Mouse (Mus musculus) layer of hippocampus, adult 2 months (tissue): ENCODE data around the gene D130052B06Rik. TPM values are rescaled to one million over a fixed set of nuclear protein-coding genes. Genes with fewer than 3 reads are reported as not detected.

Experiments used
- DNase-seq, 2 experiments: peaks; one replicate each; pipeline ENCODE4 v3.0.0; 2022; ENCODE audit warnings: low spot score in 2 of 2
- H3K27ac ChIP-seq: fragments of 200-600 bp; 2 replicates; pipeline ENCODE4 v1.8.1; 2022
- H3K4me3 ChIP-seq: fragments of 200-600 bp; 2 replicates; pipeline ENCODE4 v1.8.1; 2022; ENCODE audit warnings: mild to moderate bottlenecking
- CTCF ChIP-seq: fragments of 200-600 bp; conservative IDR thresholded peaks from 2 replicates; pipeline ENCODE4 v1.8.1; 2022; ENCODE audit warnings: antibody characterized with exemption, mild to moderate bottlenecking, moderate library complexity
- total RNA-seq, 2 experiments: library from RNA; stranded (reverse); gene quantifications; 2 replicates each; pipeline ENCODE4 v1.2.3; 2021

The D130052B06Rik gene
- total RNA-seq, 2 experiments from 2014 or later: not detected

DNA sequence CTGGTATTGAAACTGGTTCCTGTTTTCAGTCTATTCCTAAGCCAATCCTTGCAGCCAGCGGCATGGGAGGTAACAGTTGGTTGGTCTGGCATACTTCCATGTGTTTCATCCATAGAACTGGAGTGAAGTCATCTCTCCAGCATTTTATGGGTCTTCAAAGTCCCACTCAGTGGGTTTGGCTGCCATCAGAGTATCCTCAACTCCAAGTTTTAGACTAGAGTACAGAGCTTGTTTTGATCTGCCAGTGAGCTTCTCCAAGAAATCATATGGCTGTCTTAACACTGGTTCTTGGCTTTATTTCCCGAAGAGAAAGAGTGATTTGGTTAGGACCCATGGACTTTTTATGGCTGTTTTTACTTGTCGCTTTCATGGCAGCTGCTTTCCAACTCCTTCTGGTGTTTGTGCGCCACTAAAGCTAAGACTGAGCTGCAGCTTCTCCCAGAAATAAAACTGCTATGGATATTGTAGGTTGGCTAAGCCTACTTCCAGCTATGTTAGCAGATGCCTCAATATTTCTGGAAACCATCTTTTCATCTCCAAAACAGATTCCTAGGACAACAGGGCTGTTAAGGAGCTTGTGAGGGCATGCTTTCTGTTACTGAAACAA, 28.1 kb downstream of the D130052B06Rik start:
- peak in 1 of 2 experiments; percentile 13 for DNase-seq
- Histone ChIP-seq H3K4me3 (no peak overlapping the region), H3K27ac (no peak overlapping the region)
- no peak for TF ChIP-seq CTCF

DNA sequence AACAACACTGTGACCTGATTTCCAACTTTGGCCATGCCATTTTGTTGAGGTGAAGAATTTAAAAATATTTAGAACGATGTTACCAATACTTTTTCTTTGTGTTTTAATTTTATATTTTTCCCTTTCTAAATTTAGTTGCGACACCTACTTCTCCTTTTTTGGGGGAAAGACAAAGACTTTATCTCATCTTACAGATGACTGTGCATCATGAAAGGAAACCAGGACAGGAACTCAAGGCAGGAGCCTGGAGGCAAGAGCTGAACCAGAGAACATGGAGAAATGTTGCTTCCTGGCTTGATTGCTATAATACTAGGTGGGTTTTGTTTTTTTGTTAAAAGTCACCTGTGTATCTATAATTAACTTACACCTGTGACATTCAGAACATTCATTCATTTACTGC, 38.0 kb downstream of the D130052B06Rik start:
- TF ChIP-seq CTCF: no peak
- no peak overlapping the region for H3K4me3 ChIP-seq

DNA sequence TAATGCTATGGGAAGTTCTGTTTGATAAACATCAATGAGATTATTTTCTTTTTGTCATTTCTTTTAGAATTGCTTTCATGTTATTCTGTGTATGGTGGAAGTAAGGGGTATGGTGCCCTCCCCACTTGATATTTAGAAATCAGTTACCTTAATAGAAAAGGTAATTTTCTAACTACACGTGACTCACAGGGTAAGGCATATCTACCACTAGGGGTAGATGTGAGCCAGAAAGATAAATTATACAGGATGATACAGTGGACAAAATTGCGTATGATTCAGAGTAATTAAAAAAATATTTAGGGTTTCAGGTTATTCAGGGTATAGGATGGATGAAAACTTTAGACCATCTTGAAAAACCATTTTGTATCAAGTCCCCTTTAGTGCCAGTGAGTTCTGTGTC, 50.3 kb downstream of the D130052B06Rik start:
- Histone ChIP-seq H3K4me3 (no peak overlapping the region), H3K27ac (no peak overlapping the region)
- TF ChIP-seq CTCF: peak; percentile 66
- DNase-seq: no peak

More for the DNA sequence above, 38.0 kb downstream of the D130052B06Rik start:
- DNase-seq: no peak
- no peak overlapping the region for H3K27ac ChIP-seq

DNA sequence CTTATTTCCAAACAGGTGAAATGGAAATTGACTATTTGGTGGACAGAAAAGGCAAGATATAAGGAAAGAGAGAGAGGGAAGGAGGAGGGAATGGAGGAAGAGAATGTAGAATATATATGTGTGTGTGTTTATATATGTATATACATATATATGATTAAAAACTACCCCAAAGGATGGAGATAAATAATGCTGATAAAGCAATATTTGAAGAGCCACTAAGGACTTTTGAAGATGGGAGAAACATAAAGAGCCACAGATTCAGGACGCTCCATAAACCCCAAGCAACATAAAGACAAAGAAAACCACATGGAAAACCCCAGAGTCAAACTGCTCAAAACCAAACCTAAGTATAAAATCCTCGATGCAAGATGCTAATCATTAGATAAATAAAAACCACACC, 55.4 kb downstream of the D130052B06Rik start:
- no peak for TF ChIP-seq CTCF
- DNase-seq: no peak
- no peak overlapping the region for H3K4me3 ChIP-seq
- no peak overlapping the region for H3K27ac ChIP-seq

DNA sequence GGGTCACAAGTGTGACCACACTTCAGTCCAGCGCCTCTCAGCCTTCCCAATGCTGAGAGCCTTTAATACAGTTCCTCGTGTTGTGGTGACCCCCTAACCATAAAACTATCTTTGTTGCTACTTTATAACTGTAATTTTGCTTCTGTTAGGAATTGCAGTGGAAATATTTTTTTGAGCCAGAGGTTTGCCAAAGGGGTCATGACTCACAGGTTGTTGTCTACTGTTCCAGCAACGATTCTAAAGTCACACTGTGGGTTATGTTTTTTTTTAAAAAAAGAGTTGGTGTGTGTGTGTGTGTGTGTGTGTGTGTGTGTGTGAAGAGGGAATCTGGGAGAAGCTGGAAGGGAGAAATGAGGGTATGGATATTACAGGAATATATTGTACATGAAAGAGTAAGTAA, 56.1 kb downstream of the D130052B06Rik start:
- no peak for DNase-seq
- Histone ChIP-seq H3K27ac (no peak overlapping the region), H3K4me3 (no peak overlapping the region)
- TF ChIP-seq CTCF: no peak

DNA sequence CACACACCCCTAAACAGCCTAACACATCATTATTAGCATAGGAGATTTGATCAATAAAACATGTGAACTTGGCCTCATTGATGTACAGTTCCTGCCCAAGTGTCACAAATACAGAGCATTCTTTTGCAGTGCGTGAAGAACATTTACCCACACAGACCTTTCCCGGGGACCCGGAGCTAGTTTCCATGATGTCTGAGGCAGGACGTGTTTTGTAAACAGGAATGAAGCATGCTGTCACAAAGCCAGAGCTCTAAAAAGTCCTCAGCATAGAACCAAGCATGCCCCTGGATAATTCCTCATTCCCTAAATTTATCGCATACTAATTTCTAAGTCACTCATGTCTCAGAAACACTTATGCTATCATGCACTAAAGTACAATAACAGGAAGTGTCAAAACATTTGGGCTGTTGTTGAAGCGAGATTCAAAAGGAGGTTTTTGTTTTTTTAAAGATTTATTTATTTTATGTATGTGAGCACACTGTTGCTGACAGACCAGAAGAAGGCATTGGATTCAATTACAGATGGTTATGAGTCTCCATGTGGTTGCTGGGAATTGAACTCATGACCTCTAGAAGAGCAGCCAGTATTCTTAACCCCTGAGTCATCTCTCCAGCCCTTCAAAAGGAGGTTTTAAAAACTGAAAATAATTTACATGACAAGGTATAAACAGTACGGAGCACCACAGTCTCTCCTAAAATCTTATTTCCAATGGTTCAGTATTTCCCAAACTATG, 56.9 kb downstream of the D130052B06Rik start:
- Histone ChIP-seq H3K27ac (no peak overlapping the region), H3K4me3 (no peak overlapping the region)
- DNase-seq: no peak
- no peak for TF ChIP-seq CTCF

DNA sequence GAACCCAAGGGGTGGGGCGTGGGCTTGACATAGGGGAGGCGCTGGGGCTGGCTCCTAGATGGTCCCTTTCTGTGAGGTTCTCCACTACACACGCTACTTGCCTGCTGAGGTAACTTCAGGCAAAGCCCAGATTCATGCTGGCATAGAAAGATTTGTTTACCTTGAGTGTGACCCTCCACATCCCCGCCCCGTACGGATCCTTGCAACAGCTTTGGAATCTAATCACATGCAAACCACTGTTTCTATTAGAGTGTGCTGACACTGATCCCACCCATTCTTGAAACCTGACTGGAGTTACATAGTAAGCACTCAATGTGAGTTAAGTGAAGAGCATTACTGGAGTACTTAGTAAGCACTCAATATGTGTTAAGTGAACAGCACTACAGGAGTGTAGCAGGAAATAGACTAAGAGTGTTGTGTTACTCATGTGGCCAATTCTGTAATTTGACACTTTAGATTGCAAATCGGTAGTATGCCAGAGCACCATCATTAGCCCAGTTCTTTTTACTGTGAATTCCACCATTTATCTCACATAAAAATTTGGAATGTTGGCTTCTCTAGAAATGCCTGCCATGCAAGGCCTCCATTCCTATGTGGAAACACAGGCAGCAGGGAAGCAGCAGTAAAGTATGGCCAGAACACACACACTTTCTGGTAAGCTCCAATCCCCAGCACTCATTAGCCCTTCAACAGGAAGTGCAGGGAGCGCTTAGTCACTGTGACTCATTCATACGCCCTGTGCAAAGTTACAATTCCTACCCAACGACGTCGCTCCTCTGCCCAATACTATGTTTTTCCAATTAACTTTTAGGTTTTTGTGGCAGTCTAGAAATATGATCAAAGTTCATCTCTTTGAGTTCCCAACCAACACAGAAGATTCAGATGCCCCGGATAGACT, 61.2 kb downstream of the D130052B06Rik start:
- H3K4me3 ChIP-seq: no peak overlapping the region
- no peak for DNase-seq
- no peak overlapping the region for H3K27ac ChIP-seq
- no peak for TF ChIP-seq CTCF

DNA sequence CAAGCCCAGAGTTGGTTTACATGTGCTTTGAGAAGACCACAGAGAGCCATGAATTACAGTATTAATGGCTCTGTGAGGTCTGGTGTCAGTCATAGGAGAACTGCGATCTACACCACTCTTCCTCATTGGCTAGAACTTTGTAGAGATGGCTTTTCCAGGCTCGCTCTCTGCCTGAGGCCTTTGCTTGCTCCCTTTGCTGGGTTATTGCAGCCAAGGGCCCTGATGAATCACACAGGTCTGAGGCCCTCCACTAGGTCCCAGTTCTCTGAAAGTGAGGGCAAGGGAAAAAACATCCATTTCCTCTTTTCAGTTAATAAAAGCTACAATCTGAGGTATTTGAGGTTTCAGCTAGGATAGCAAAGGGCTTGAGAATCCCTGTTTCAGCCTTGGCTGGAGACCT, 64.5 kb downstream of the D130052B06Rik start:
- no peak for DNase-seq
- Histone ChIP-seq H3K27ac (no peak overlapping the region), H3K4me3 (no peak overlapping the region)
- no peak for TF ChIP-seq CTCF

DNA sequence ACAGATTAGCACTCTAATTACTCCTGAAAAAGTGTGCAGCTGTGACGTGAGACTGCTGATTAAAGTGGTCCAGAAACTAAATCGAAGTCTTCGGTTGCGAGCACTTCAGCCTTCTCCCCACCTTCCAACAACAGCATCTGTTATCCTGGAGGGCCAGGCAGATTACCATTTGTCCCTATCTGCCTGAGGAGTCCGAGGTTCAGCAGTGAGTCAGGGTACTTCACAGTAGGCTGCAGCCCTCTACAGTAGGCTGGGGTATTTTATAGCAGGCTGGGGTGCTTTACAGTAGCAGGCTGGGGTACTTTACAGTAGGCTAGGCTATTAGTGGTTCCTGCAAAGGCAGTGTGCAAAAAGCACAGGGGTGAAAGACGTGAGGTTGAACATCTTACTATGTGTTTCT, 69.3 kb downstream of the D130052B06Rik start:
- no peak for TF ChIP-seq CTCF
- H3K27ac ChIP-seq: no peak overlapping the region
- H3K4me3 ChIP-seq: no peak overlapping the region
- DNase-seq: no peak

DNA sequence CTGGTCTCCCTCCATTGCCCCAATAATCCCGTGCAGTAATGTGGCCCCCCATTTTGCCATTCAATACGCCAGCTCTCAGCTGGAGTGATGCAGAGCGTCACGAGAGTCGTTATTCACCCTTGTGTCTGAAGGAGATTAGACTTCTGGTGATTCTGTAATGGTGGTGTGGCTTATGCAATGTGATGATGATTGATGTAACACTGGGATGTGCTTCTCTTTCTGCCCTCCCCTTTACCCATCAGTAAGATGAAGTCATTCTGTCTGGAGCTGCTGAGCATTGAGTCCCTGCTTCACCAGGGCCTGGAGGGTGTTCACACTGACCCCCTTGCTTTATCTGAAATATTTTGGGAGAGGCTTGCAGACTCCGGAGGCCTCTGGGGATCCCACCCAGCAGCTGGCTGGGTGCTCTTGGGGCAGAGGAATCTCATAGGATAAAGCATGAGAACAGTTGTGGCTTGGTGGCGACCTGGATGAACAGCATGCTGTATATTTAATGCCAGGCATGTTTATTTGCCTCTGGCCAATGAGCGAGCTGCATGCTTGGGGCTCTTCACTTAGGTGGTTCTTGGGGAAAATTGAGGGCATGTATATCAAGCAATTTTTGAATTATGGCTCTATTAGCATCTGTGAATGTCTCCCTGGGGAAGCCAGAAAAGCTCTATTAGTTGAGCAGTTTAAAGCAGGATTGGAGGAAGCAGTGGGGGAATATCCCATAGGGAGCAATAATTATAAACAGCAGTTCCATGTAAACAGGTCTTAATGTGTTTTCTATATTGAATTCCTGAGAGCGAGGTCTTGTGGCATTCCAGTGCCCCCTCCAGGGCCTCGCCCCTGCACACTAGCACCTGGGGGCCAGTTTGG, 71.2 kb downstream of the D130052B06Rik start:
- no peak for TF ChIP-seq CTCF
- Histone ChIP-seq H3K27ac (no peak overlapping the region), H3K4me3 (no peak overlapping the region)
- DNase-seq: no peak

Other genes starting within 250 kb of the D130052B06Rik start
- 1 to 10 TPM; 7.9 to 9.9 TPM for gene Ranbp17, start 85.6 kb upstream of the D130052B06Rik start, total RNA-seq
- gene Gabrp, start 20.3 kb upstream of the D130052B06Rik start, total RNA-seq: not detected